Mouse (Mus musculus) heart, adult 2 months (tissue): ENCODE results near the gene Txnrd2.

ENCODE experiments used
- CTCF ChIP-seq: fragments of 200-600 bp; IDR thresholded peaks from 2 replicates; pipeline ENCODE4 v1.8.1; 2022; ENCODE audit warnings: antibody characterized with exemption, mild to moderate bottlenecking, moderate library complexity
- EP300 ChIP-seq: fragments of 200-500 bp; IDR thresholded peaks from 2 replicates; pipeline ENCODE4 v1.6.1; 2011; ENCODE audit warnings: low read depth, low read length, control low read depth; ENCODE audit not compliant: insufficient read depth
- POLR2A ChIP-seq: fragments of 200-500 bp; IDR thresholded peaks from 2 replicates; pipeline ENCODE4 v1.6.1; 2011; ENCODE audit warnings: mild to moderate bottlenecking, low read depth, low read length, control low read depth; ENCODE audit not compliant: insufficient read depth

- TF ChIP-seq CTCF (no peak), POLR2A (no peak), EP300 (no peak)
Measured at GRCm38 (mm10) chr16:18394777-18395619, 31.2 kb upstream of the Txnrd2 start.
